ENCODE assay signal across 17 mouse cellular contexts in the genomic region with DNA sequence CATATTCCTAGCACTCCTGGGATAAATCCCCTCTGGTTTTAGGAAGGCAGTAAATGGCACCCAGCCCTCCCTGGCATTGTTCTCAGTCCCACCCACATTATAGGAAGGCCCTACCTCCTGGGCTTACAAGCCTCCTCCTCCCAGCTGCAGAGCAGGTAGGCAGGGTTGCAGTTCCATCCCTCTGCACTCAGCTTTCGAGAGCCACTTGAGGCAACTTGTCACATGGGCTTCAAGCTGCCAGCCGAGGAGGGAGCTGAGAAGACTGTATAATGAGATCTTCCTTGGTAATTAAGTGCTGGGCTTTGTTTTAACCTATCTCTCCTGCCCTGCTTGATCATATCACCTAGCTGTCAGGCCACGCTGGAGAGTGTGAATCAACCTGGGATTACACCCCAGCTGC. TPM values are rescaled to one million over a fixed set of nuclear protein-coding genes. Genes with fewer than 3 reads are reported as not detected.
DNase-seq lines count a peak whose midpoint lies in the region; ATAC-seq and TF ChIP-seq lines count a peak whose summit lies in the region.
"Had no signal": no experiment of that assay in that cellular context is flagged by ENCODE, and none has a peak within 500 bp of the region (broad histone marks: within the 10 kb centered on the region; RNA-seq: fewer than 3 reads in every experiment).

No protein-coding gene starts in this region.

- 20% methylated on average over 3 of the region's 3 CpGs for WGBS in forebrain, embryonic 16.5 days
- 25% methylated on average over 3 of the region's 3 CpGs for WGBS in lung, embryonic 16.5 days

- H3K36me3 ChIP-seq in forebrain, embryonic 16.5 days (ENCODE audit: control insufficient read depth, insufficient read depth): no peaks in the 10 kb centered on the region
- no peaks in the 10 kb centered on the region for H3K36me3 ChIP-seq in lung, embryonic 16.5 days (ENCODE audit: control insufficient read depth, insufficient read depth, low read length)
- H3K36me3 ChIP-seq: G1E had no signal

- H3K27ac ChIP-seq in gastrocnemius, adult 2 months: 0 out of 2 replicates have a peak overlapping the region, but pooled peaks have one; percentile 16
- H3K27ac ChIP-seq in forebrain, embryonic 16.5 days (ENCODE audit: low read length): no peak overlapping the region
- H3K27ac ChIP-seq in lung, embryonic 16.5 days (ENCODE audit: low read length): 0 out of 2 replicates have a peak overlapping the region, but pooled peaks have one; percentile 18
- H3K27ac ChIP-seq: left cerebral cortex, adult 2 months had no signal

- TF ChIP-seq CTCF in gastrocnemius, adult 2 months (IDR thresholded peaks at IDR 0.05): no peak

- H3K4me2 ChIP-seq in forebrain, embryonic 16.5 days (ENCODE audit: low read length): no peak overlapping the region
- no peak overlapping the region for H3K4me2 ChIP-seq in lung, embryonic 16.5 days (ENCODE audit: low read depth, low read length)

- intact Hi-C loops in gastrocnemius, adult 2 months (cut with DNase I): no loop called here
- intact Hi-C loops in gastrocnemius, postnatal 14 days (cut with DNase I; ENCODE audit: low total_unique reads): no loop called here

- no peak overlapping the region for H3K9ac ChIP-seq in forebrain, embryonic 16.5 days (replicated peaks; ENCODE audit: low read depth, low read length)
- no peak overlapping the region for H3K9ac ChIP-seq in lung, embryonic 16.5 days (ENCODE audit: low read length)

- DNase-seq in gastrocnemius, adult 2 months: no peak
- no peak for DNase-seq in gastrocnemius, postnatal 14 days
- peak; percentile 48 for DNase-seq in A20 (ENCODE audit: low read depth, low spot score)
- DNase-seq in spleen, adult 18-20 months: no peak
- DNase-seq in thymus, postnatal 10 days (ENCODE audit: low spot score in 2 of 2): no peak
- DNase-seq: gastrocnemius, postnatal 25 days; kidney, postnatal 36 days; liver; thymus, postnatal 36 days had no signal

- H3K9me3 ChIP-seq in forebrain, embryonic 16.5 days (ENCODE audit: control insufficient read depth, low read length): no peaks in the 10 kb centered on the region
- H3K9me3 ChIP-seq in lung, embryonic 16.5 days (ENCODE audit: control insufficient read depth, low read length): no peaks in the 10 kb centered on the region
- H3K9me3 ChIP-seq: megakaryocyte, embryonic 14.5 days had no signal

- peaks cover 13% of the 10 kb centered on the region for H3K4me1 ChIP-seq in forebrain, embryonic 16.5 days (replicated peaks; ENCODE audit: control insufficient read depth, insufficient read depth, low read length)
- peaks cover 16% of the 10 kb centered on the region for H3K4me1 ChIP-seq in lung, embryonic 16.5 days (replicated peaks; ENCODE audit: control insufficient read depth, insufficient read depth, low read length)

- H3K27me3 ChIP-seq in forebrain, embryonic 16.5 days (replicated peaks; ENCODE audit: control insufficient read depth, insufficient read depth, low read length): peaks cover 2% of the 10 kb centered on the region; the same call in 1 of the 2 replicates
- no peaks in the 10 kb centered on the region for H3K27me3 ChIP-seq in lung, embryonic 16.5 days (ENCODE audit: control insufficient read depth, insufficient read depth, low read depth, low read length)

- peak; percentile 66 for ATAC-seq in forebrain, embryonic 16.5 days
- ATAC-seq in lung, embryonic 16.5 days (ENCODE audit: low read depth): peak; percentile 61
- ATAC-seq in erythroblast, adult 5-6 weeks (replicated peaks; ENCODE audit: low FRiP score, poor library complexity, severe bottlenecking): no peak
- ATAC-seq: inflammation-experienced regulatory T-cells, adult 6 months had no signal

- H3K4me3 ChIP-seq in gastrocnemius, adult 2 months: no peak overlapping the region
- no peak overlapping the region for H3K4me3 ChIP-seq in forebrain, embryonic 16.5 days (replicated peaks; ENCODE audit: low read length)
- H3K4me3 ChIP-seq in lung, embryonic 16.5 days (ENCODE audit: low read length): no peak overlapping the region
- H3K4me3 ChIP-seq: erythroblast, embryonic 14.5 days; left cerebral cortex, adult 2 months; megakaryocyte, embryonic 14.5 days had no signal

RNA-seq across cellular contexts. Expression of gene Tlr5, which starts 1.4 kb away (rescaled TPM):
- 1 to 10 TPM; 1.1 to 3.8 TPM for total RNA-seq in gastrocnemius, adult 2 months (2021)
- 1 to 10 TPM; 2.0 to 2.1 TPM for total RNA-seq in gastrocnemius, postnatal 14 days (2021)
- 0.09 TPM in 1 of 2 replicates, not detected in the other for polyA plus RNA-seq in forebrain, embryonic 16.5 days (2015; fragmentation: Nextera tagmentation; extraction: Ambion mirVana)
- polyA plus RNA-seq in lung, embryonic 16.5 days (2015; fragmentation: Nextera tagmentation; extraction: Ambion mirVana): 1.3 TPM in 2 replicates
- 2.7 TPM in 1 of 2 replicates, not detected in the other for total RNA-seq in erythroblast, adult 5-6 weeks (2015; ENCODE audit: low replicate concordance)
- total RNA-seq in erythroblast, adult 5-6 weeks (2017; ENCODE audit: low replicate concordance): 0.85 TPM in 1 of 2 replicates, not detected in the other
- polyA plus RNA-seq: erythroblast, embryonic 14.5 days; G1E; inflammation-experienced regulatory T-cells, adult 6 months had no signal
